Mouse (Mus musculus): Measurements from ENCODE around the gene Gstt2. TPM values are rescaled to one million over a fixed set of nuclear protein-coding genes. Genes with fewer than 3 reads are reported as not detected.

Gene Gstt2
- total RNA-seq, 2 experiments from 2014 or later: 3.5 to 4.0 TPM

DNA sequence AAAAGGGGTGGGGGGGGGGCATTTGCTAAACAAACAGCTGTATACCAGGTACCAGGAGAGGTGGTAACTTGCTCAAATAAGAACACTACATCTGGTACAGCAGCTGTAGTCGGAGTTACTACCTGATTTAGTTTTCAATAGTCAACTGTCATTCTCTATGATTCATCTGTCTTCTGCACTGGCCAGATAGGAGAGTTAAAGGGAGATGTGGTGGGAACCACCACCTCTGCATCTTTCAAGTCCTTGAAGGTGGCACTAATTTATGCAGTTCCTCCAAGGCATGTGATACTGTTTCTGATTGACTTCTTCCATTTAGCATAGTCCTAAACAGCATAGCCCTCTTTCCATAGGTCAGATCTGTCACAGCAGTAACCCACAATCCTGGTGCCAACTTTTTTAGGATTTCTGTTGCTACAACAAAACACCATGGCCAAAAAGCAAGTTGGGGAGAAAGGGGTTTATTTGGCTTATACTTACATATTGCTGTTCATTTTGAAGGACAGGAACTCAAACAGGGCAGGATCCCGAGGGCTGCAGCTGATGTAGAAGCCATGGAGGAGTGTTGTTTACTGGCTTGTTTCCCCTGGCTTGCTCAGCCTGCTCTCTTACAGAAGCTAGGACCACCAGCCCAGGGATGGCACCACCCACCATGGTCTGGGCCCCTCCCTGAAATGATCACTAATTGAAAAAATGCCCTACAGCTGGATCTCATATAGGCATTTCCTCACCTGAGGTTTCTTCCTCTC is 7.5 kb downstream of the Gstt2 start:
- no peak for DNase-seq (ENCODE audit: low spot score in 2 of 2)

DNA sequence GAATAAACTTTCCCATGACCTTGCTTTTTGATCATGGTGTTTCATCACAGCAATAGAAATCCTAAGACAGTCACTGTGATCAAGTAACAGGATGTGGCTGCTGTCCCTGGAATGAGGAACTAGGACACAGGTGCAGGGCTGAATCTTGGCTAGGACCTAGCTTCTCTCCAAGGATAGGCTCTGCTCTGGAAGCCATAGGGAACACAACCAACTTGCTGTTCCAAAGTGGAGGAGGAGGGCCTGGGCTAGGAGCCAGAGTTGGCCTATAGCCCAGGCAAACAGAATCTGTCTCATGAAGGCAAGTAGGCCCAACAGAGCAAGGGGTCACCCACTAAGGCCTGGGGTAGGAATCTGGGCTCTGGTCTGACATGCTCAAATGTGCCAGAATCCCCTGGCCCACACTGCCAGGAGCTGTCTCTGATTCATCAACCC is 8.7 kb downstream of the Gstt2 start:
- peak; percentile 25 to 81 for DNase-seq (ENCODE audit: low spot score in 2 of 2)

DNA sequence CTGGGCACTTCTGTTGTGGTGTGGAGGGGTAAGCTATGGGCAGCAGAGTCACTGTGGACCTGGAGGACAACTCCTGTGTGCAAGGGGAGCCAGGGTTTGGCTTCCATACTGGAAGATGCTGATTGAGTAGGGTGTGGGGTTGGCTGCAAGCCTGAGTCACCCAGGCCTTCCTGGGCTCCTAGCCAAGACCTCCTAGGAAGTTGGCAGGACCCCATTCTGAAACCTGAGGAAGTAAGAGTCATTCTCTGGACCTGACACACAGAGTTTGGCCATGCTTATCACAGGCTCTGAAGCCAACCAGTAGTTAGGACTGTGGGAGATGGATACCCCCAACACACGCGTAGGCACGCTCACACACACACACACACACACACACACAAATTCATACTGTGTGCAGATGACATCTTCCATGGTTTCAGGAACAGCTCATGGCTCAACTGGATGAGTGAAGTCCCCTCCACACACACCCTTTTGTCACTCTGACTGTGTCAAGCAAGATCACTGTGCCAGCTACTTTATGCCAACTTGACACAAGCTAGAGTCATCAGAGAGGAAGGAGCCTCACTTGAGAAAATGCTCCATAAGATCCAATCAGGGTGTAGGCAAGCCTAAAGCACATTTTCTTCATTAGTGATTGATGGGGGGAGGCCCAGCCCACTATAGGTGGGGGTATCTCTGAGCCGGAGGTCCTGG is 9.4 kb downstream of the Gstt2 start:
- DNase-seq (ENCODE audit: low spot score in 2 of 2): peak in 1 of 2 experiments; percentile 40

DNA sequence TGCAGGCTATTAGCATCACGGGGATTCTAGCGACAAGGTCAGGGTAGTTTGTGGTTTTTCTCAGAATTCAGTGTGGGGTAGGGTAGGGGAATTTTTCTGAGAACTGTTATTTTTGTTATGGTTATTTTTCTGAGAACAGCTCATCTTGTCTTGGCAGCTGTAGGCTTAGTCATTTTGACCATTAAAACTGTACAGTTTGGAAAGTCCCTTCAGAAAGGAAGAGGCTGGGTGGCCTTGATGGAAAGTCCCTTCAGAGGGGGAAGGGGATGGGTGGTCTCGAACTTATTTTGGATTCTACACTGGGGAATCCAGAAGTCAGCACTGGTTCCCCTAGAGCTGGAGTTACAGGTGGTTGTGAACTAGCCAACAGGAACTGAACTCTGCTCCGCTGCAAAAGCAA is 12.7 kb downstream of the Gstt2 start:
- DNase-seq (ENCODE audit: low spot score in 2 of 2): no peak

DNA sequence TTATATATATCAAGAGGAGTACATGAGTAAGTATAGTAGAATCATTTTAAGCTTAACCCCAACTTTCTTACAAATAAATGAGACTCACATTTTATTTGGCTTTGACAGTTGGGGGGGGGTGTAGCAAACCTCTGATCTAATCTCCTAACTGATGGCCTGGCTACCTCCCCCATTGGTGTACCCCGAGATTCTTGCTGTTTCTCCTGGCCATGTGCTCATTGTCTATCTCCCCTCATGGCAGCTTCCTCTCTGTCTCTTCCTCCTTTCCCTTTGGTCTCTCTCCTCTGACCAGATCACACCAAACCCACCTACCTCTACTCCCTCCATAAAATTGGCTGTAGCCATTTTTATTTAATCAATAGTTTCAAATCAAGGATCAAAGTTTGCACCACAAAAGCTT is 13.4 kb downstream of the Gstt2 start:
- DNase-seq (ENCODE audit: low spot score in 2 of 2): no peak

DNA sequence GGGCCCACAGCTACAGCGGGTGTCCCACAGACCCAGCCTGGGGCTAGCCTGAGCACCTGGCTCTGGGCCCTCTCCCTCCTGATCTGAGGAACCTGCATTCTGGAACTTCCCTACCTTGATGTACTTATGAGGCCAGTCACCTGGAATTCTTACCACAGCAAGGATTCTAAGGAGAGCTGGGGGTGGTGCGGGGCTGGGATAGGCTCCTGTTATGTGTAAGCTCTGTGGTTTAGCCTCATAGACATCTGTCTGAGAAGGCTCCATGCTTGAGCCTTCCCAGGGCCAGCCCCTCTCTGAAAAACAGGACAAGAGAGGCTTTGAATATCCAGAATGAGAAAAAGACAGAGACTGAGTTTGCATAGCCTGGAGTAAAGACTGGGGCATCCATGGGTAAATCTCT is 14.8 kb downstream of the Gstt2 start, which contains the start of gene Gstt4:
TSS of gene Gstt4 (minus strand) at position 101 of the 400 bp plus-strand sequence.
- no peak for DNase-seq (ENCODE audit: low spot score in 2 of 2)

DNA sequence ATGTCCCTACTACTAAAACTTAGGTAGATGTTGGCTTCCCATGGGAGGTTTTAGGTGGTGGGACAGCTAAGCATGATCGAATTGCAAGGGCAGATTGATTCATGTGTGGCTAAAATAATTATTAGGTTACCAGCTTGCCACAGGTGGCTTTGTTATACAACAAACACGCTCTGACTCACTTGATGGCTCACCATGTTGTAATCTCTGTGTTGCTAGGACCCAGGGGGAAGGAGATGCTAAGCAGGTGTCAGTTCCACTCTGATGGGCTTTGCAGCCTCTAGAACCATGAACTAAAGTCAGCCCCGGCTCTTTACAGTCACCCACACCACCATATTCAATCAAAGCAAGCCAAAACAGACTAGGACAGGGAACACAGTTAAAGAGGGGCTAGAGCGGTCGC is 17.3 kb downstream of the Gstt2 start:
- no peak for DNase-seq (ENCODE audit: low spot score in 2 of 2)

DNA sequence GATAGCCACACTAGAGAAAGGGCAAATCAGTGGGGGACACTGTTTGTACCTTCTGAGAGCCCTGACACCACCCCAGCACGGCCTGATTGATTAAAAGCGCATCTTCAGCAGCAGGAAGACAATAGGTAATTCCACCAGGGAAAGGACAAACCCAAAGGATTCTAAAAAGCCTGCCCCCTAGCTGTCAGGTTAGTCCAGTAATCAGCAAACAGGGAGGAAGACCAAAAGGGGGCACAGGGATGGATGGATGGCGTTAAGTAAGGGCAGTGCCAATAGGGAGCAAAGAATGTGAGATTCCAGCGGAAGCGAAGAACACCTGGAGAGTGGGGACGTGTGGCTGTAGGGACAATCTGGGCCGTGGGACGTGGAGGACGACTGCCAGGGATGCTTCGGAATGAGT is 18.6 kb downstream of the Gstt2 start:
- no peak for DNase-seq (ENCODE audit: low spot score in 2 of 2)

DNA sequence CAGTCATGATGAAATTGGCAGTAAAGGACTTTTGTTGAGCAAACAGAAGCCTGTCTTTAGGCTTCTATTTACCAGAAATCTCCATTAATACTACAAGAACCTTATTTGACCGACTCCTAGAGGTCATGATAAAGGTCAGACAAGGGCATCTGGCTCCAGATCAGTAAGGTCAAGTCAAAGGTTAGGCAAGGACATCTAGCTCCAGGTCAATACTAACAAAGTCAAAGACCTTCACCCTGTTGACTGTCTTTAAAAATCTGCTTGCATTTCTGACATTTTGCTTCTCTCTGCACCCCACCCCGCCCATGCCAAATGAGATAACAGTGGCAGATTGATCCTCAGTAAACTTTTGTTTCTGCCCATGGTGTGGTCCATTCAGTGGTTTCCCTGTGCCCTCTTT is 33.0 kb downstream of the Gstt2 start:
- DNase-seq (ENCODE audit: low spot score in 2 of 2): no peak

DNA sequence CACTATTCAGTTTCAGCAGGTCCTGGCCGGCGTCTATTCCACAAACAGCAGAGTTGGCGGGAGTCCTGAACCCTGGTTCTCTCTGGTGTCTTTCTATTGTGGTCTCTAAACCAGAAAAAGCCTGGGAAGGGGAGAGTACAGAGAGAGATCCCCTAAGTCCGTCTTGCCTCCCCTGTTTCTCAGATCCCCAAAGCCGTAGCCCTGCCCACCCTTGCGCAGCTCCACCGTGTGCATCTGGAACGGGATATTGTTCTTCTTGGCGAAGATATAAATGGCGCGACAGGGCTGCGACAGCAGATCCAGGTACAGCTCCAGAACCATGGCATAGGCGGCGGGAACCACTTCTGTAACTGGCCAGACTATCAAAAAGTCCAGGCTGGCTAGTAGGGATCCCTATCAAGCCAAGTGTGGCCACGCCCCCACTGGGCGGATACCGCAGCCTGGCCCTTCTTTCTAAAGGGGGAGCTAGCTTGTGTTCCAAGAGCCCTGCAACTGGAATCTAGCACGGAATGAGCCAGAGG is 39.0 kb downstream of the Gstt2 start, which contains the start of gene Gstt1:
TSS of gene Gstt1 (minus strand) at position 409 of the 521 bp plus-strand sequence.
- DNase-seq (ENCODE audit: low spot score in 2 of 2): peak in 1 of 2 experiments; percentile 9

DNA sequence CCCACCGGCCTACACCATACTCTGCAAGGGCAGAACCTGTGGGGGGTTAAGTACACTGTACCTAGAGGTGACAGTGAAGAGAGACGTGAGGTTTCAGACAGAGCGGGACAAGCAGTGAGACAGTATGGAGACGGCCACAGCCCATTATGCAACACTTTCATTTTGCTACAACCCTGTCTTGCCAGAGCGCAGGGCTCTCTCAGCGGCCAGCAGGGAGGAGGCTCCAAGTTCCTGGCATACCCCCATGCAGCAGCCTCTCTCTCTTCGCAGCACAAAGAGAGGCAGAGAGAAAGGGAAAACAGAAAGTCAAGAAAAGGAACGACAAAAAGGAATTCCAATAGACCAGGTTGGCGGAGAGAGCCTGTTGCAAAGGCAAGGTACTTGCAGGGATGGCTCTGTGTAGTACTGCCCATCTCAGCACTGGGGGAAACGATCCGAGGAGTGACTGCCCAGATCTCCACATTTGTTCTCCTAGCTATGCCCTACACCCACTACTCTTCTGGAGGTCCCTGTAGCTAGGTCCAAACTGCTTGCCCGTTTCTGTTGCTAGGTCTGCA is 39.5 kb downstream of the Gstt2 start:
- DNase-seq (ENCODE audit: low spot score in 2 of 2): peak; percentile 9 to 39

DNA sequence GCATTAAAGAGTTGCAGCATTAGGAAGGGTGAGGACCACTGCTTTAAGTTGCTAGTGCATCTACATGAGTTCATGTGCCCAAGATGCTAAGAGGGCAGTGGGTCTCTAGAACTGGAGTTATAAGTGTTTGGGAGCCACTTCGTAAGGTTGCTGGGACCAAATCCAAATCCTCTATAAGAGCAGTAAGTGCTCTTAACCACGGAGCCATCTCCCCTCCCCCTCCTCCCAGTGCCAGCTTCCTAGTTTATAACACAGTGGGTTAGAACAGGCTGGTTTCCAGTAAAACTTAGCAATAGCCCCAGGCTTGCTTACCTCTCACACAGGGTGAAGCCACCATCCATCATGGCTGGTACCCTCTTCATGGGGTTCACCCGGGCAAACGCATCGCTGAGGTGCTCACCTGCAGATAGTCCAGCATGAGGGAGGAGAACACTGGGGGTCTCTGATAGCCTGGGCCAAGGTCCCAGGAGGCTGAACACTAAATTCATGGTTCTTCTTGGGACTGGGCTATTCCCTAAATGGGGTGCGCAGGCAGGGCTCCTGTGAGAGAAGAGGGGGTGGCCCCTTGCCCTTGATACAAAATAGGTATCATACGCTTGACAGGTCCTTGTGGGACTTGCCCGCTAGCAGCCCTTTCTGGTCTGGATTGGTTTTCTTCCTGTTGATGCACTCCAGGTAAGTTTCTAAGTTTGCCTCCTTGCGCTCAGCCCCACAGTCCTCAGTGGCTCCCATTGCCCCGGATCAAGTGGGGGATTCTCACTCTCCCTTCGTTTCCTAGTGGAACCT is 40.3 kb downstream of the Gstt2 start:
- DNase-seq (ENCODE audit: low spot score in 2 of 2): no peak

DNA sequence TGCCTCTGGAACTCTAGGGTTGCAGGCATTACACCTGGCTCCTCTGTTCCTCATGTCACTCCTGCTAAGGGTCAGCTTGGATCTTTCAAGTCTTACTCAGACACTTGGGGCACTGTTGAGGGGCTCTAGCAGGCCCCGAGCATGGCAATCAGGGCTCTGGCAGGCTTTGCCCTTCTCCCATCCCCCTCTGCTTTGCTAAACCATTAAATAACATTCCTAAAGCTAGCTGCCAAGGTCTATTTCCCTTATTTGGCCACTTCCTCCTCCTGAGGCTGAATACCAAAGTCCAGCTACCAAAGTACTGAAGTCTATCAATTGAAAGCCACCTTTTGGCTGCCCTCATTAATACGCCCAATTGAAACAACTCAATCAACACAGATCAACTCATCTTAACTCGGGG is 42.3 kb downstream of the Gstt2 start:
- DNase-seq (ENCODE audit: low spot score in 2 of 2): no peak

DNA sequence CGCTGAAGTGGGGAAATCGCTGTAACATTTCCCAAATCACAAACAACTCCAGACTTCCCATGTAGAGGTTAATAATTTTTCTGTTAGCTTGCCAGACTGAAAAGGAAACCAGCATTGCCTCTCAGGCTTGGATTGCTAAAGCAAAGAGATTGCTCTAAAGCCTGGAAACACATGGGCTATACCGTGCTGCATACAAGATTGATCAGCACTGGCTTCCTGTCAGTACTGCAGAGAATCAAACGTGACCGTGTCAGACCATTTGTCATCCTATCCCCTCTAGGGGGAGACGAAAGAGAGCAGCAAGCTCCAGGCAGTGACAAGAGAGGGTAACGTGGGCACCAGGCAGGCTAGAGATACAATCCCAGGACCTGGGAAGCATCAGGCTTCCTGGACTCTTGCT is 46.5 kb downstream of the Gstt2 start:
- DNase-seq (ENCODE audit: low spot score in 2 of 2): no peak

DNA sequence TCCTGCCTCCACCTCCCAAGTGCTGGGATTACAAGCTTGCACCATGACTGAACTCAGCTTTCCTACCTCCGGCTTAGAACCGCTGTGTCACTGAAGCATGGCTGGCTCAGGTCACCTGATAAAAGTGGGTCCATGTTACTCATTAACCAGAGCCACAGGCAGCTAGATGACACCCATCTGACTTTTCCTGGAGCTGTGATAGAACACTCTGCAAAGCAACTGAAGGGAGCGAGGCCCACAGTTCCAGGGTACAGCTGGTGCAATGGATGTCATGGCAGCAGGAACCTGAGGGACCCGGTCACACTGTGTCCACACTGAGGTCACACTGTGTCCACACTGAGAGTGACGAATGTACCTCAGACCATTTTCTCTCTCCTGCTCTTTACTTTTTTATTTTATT is 47.4 kb downstream of the Gstt2 start:
- no peak for DNase-seq (ENCODE audit: low spot score in 2 of 2)

DNA sequence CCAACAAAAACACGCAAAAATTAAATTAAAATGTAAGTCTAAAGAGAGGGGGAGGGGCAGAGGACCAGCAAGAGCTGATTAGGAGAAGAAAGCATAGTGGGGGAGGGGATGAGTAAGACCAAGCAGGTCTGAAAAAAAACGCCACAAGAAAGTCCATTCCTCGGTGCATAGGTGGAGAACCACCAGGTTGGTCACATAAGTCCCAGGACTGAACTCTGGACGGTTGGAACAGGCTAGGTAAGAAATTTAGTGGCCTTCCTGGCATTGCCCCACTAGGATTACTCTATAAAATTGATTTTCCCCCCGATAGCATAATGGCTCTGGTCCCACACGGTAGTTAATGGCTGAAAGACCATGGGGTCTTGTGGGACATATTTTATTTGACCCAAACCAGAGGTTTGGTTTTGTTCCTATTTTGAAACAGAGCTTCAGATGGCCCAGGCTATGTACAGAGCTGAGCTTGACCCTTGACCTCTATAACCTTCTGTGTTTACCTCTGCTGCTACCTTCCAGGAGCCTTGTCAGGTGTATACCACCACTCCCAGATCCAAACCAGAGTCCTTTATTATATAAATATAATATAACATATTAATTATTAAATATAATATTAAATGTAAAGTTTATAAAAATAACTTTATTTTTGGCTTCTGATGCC is 48.0 kb downstream of the Gstt2 start:
- DNase-seq (ENCODE audit: low spot score in 2 of 2): no peak

DNA sequence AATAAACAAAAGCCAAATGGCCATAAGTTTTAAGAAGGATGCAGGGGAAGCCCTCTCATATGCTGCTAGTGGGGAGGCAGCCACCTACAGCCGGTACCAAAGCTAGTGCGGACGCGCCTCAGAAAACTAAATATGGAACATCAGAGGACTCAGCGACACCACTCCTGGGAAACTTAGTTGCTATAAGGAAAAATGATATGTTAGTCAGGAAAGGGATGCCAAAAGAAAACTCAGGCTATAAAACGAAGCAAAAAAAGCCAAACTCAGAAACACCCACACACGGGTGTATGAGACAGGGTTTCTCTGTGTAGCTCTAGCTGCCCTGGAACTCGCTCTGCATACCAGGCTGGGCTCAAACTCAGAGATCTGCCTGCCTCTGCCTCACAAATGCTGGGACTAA is 48.9 kb downstream of the Gstt2 start:
- no peak for DNase-seq (ENCODE audit: low spot score in 2 of 2)

DNA sequence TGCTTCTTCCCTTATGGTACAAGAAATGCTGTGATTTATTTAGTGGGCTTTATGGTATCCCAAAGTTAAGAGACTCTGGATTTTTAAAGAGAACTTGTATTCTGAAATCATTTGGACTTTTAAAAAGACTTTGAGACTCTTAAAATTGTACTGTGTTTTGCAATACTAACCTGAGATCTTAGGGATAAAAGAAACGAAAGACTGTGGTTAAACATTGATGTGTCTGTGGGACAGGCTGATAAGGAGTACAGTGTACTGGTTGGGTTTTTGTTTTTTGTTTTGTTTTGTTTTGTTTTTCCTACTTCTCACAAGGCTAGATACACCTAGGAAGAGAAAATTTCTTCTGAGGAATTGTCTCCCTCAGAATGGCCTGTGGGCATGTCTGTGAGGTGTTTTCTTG is 51.8 kb downstream of the Gstt2 start:
- DNase-seq (ENCODE audit: low spot score in 2 of 2): no peak
